Mouse (Mus musculus) megakaryocyte, embryonic 14.5 days (primary cell): ENCODE data around the gene Ablim2.

ENCODE experiments used
- FLI1 ChIP-seq: IDR thresholded peaks from 2 replicates; pipeline ENCODE4 v1.6.1; 2012; ENCODE audit warnings: low read length, inconsistent platforms, mixed read lengths
- GATA1 ChIP-seq: IDR thresholded peaks from 3 replicates; pipeline ENCODE4 v1.6.1; 2012; ENCODE audit warnings: mixed read lengths, low read length, inconsistent platforms, borderline replicate concordance

DNA sequence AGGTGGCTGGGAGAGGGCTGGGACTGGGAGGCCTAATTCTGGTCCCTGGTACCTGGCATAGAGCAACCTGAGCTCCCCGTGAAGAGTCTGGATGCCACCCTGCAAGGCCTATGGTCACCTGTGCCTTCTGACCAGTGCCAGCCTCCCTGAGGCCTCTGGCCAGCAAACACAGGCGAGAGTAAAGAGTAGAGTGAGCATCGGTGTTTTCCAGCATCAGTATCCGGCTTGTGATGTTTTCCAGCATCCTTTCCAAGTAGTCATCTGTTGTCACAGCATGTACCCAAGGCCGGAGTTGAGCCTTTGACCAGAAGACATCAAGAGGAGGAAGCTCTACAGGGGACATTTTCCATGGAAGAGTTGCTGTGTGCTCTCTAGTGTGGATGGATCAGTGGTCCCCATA is 45.7 kb downstream of the Ablim2 start:
- TF ChIP-seq GATA1 (no peak), FLI1 (no peak)
